Mouse (Mus musculus): ENCODE measurements around the gene Tff2. TPM values are rescaled to one million over a fixed set of nuclear protein-coding genes. Genes with fewer than 3 reads are reported as not detected.

The Tff2 gene
- polyA plus RNA-seq, 1 experiment from 2014 or later: 2.3 TPM

DNA sequence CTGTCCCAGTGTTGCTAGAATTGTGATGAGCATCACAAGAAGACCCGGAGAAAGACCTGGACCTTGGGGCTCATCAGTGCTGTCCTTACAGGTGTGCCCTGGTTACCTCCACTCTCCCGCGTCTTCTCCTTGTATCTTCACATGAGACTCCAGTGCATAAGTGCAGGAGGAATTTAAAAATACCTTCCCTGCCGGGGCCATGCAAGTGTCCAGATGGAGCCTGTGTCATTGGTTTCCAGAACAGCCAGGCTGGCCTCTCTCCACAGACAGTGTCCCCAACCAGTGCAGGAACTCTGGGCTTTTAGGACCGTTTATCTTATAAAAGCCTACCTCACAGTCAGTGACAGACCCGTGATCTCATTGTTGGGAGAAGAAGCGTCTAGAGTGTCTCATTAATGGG lies 48.5 kb downstream of the Tff2 start:
- no peak overlapping the region for H3K27ac ChIP-seq (ENCODE audit: low read length)
- H3K9me3 ChIP-seq (ENCODE audit: low read length): no peaks in the 10 kb centered on the region
- H3K27me3 ChIP-seq (ENCODE audit: insufficient read depth, low read length): no peaks in the 10 kb centered on the region
- H3K4me3 ChIP-seq (ENCODE audit: low read length): no peak overlapping the region
- H3K4me2 ChIP-seq (replicated peaks; ENCODE audit: low read depth, low read length): no peak overlapping the region
- 78% methylated on average over 7 of the region's 7 CpGs for WGBS
- ATAC-seq (ENCODE audit: low FRiP score, low TSS enrichment): no peak
- H3K9ac ChIP-seq (replicated peaks; ENCODE audit: low read length): no peak overlapping the region
- H3K36me3 ChIP-seq (ENCODE audit: insufficient read depth, low read length): no peaks in the 10 kb centered on the region
- H3K4me1 ChIP-seq (ENCODE audit: insufficient read depth, low read length): no peaks in the 10 kb centered on the region

- no peak for ATAC-seq (ENCODE audit: low FRiP score, low TSS enrichment)
- no peak overlapping the region for H3K4me3 ChIP-seq (ENCODE audit: low read length)
- H3K27ac ChIP-seq (ENCODE audit: low read length): no peak overlapping the region
- H3K4me1 ChIP-seq (ENCODE audit: insufficient read depth, low read length): peaks cover under 1% of the 10 kb centered on the region; the same call in 1 of the 2 replicates
- H3K27me3 ChIP-seq (ENCODE audit: insufficient read depth, low read length): no peaks in the 10 kb centered on the region
- H3K4me2 ChIP-seq (replicated peaks; ENCODE audit: low read depth, low read length): no peak overlapping the region
- H3K9ac ChIP-seq (replicated peaks; ENCODE audit: low read length): no peak overlapping the region
- no peaks in the 10 kb centered on the region for H3K9me3 ChIP-seq (ENCODE audit: low read length)
- H3K36me3 ChIP-seq (ENCODE audit: insufficient read depth, low read length): no peaks in the 10 kb centered on the region
- WGBS: 51% methylated on average over 5 of the region's 5 CpGs
Measured at GRCm38 (mm10) chr17:31094781-31095180, 49.3 kb downstream of the Tff2 start.

Other genes with a start within 250 kb of the Tff2 start
- gene Glp1r, start 242.5 kb downstream of the Tff2 start, polyA plus RNA-seq (2015; fragmentation: Nextera tagmentation; extraction: Ambion mirVana): 0.48 and 0.49 TPM in 2 replicates
- gene Umodl1, start 189.6 kb downstream of the Tff2 start, polyA plus RNA-seq (2015; fragmentation: Nextera tagmentation; extraction: Ambion mirVana): 0.14 TPM in 2 replicates
- 8.5 and 9.2 TPM in 2 replicates for gene Abcg1, start 86.6 kb downstream of the Tff2 start, polyA plus RNA-seq (2015; fragmentation: Nextera tagmentation; extraction: Ambion mirVana)
- gene Tff3, start 14.6 kb downstream of the Tff2 start, polyA plus RNA-seq (2015; fragmentation: Nextera tagmentation; extraction: Ambion mirVana): 0.36 and 0.41 TPM in 2 replicates
- gene Tff1, start 21.0 kb upstream of the Tff2 start, polyA plus RNA-seq (2015; fragmentation: Nextera tagmentation; extraction: Ambion mirVana): 0.35 TPM in 1 of 2 replicates, not detected in the other
- gene Tmprss3, start 54.7 kb upstream of the Tff2 start, polyA plus RNA-seq (2015; fragmentation: Nextera tagmentation; extraction: Ambion mirVana): not detected in 2 replicates
- gene Ubash3a, start 63.6 kb upstream of the Tff2 start, polyA plus RNA-seq (2015; fragmentation: Nextera tagmentation; extraction: Ambion mirVana): 0.28 and 0.40 TPM in 2 replicates
- 2.0 and 2.3 TPM in 2 replicates for gene Rsph1, start 133.1 kb upstream of the Tff2 start, polyA plus RNA-seq (2015; fragmentation: Nextera tagmentation; extraction: Ambion mirVana)
- 2.8 and 3.0 TPM in 2 replicates for gene Slc37a1, start 142.5 kb upstream of the Tff2 start, polyA plus RNA-seq (2015; fragmentation: Nextera tagmentation; extraction: Ambion mirVana)
- gene Pde9a, start 241.9 kb upstream of the Tff2 start, polyA plus RNA-seq (2015; fragmentation: Nextera tagmentation; extraction: Ambion mirVana): 34.9 and 36.5 TPM in 2 replicates

Measured in kidney, embryonic 16.5 days (tissue).